Mouse (Mus musculus): ENCODE results near the gene Atg13. TPM values are rescaled to one million over a fixed set of nuclear protein-coding genes. Genes with fewer than 3 reads are reported as not detected.

Gene Atg13
- total and polyA plus RNA-seq, 2 experiments, result 10.3 to 33.6 TPM

GRCm38 (mm10) chr2:91723382-91723781 lies 13.0 kb upstream of the Atg13 start:
- H3K27me3 ChIP-seq (ENCODE audit: control insufficient read depth, insufficient read depth, low read length), result no peaks in the 10 kb centered on the region
- no peak overlapping the region for H3K9ac ChIP-seq (ENCODE audit: low read depth, low read length)
- peaks cover 2% of the 10 kb centered on the region; the same call in 1 of the 2 replicates for H3K4me1 ChIP-seq (ENCODE audit: control insufficient read depth, insufficient read depth, low read length)
- no peaks in the 10 kb centered on the region; the same call in 1 of the 2 replicates for H3K79me2 ChIP-seq (ENCODE audit: control insufficient read depth, insufficient read depth, low read length)
- H3K36me3 ChIP-seq (ENCODE audit: control insufficient read depth, insufficient read depth, low read length), result peaks cover 2% of the 10 kb centered on the region; the same call in 1 of the 2 replicates
- no peak for DNase-seq (ENCODE audit: extremely low read depth, low read depth, low spot score)
- no peak overlapping the region for H3K27ac ChIP-seq (replicated peaks; ENCODE audit: insufficient read depth, low read depth, low read length)
- 77% methylated on average over 4 of the region's 4 CpGs for WGBS
- TF ChIP-seq CTCF (IDR thresholded peaks at IDR 0.05; ENCODE audit: low read depth, low read length) (no peak), POLR2A (IDR thresholded peaks at IDR 0.05; ENCODE audit: extremely low read depth, insufficient read depth, low read length) (no peak)
- no peak overlapping the region for H3K4me3 ChIP-seq (ENCODE audit: insufficient read depth, low read depth, low read length)

DNA sequence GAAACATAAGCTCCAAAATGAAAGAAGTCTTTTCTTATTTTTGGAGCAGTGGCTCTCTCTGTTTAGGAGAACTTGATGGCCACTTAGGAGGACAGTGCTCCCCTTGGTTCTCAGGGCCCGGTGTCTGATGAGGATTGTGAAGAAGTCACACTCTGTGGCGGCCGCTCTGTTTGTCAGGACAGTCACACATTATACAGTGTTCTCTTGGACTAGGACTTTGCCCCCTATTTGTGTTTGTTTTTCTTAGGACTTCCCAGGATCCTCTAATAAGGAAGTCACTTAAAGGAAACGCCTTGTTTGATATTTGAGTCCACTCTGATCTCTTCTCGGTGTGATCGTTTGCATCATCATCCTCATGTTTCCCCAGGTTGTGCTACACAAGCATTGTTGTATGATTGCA lies 7.9 kb upstream of the Atg13 start:
- Histone ChIP-seq H3K79me2 (ENCODE audit: control insufficient read depth, insufficient read depth, low read length) (no peaks in the 10 kb centered on the region; the same call in 1 of the 2 replicates), H3K27me3 (ENCODE audit: control insufficient read depth, insufficient read depth, low read length) (no peaks in the 10 kb centered on the region), H3K9ac (ENCODE audit: low read depth, low read length) (peak overlapping the region; percentile 39; the same call in 1 of the 2 replicates), H3K36me3 (ENCODE audit: control insufficient read depth, insufficient read depth, low read length) (peaks cover 2% of the 10 kb centered on the region), H3K4me1 (ENCODE audit: control insufficient read depth, insufficient read depth, low read length) (peaks cover 5% of the 10 kb centered on the region; the same call in 1 of the 2 replicates), H3K4me3 (ENCODE audit: insufficient read depth, low read depth, low read length) (no peak overlapping the region), H3K27ac (replicated peaks; ENCODE audit: insufficient read depth, low read depth, low read length) (peak overlapping the region; percentile 75)
- WGBS, result 27% methylated on average over 6 of the region's 6 CpGs
- no peak for TF ChIP-seq CTCF (IDR thresholded peaks at IDR 0.05; ENCODE audit: low read depth, low read length)
- TF ChIP-seq POLR2A (IDR thresholded peaks at IDR 0.05; ENCODE audit: extremely low read depth, insufficient read depth, low read length), result 0 out of 2 replicates have a peak, but pooled peaks have one; percentile 18
- peak; percentile 91 for DNase-seq (ENCODE audit: extremely low read depth, low read depth, low spot score)

DNA sequence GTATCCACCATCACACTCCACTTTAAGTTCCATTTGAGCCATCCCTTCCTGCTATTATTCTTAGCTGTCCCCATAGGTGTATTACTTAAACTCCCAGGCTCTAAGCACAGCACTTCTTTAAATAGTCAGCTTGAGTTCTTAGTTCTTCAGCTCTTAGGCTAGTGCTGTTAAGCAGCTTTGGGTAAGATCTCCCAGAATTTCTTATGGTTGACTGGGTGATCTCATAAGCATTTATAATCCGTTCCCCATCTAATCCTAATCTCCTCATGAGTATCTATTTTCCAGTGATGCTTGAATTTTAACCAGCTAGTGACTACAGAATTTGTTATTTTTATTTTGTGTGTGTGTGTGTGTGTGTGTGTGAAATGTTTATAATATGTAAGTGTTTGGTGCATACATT lies 4.5 kb upstream of the Atg13 start:
- Histone ChIP-seq H3K4me1 (ENCODE audit: control insufficient read depth, insufficient read depth, low read length) (peaks cover 7% of the 10 kb centered on the region; the same call in 1 of the 2 replicates), H3K27ac (replicated peaks; ENCODE audit: insufficient read depth, low read depth, low read length) (no peak overlapping the region), H3K79me2 (ENCODE audit: control insufficient read depth, insufficient read depth, low read length) (peaks cover 8% of the 10 kb centered on the region; the same call in 1 of the 2 replicates), H3K36me3 (ENCODE audit: control insufficient read depth, insufficient read depth, low read length) (no peaks in the 10 kb centered on the region; the same call in 1 of the 2 replicates), H3K27me3 (ENCODE audit: control insufficient read depth, insufficient read depth, low read length) (no peaks in the 10 kb centered on the region), H3K9ac (ENCODE audit: low read depth, low read length) (no peak overlapping the region), H3K4me3 (ENCODE audit: insufficient read depth, low read depth, low read length) (no peak overlapping the region)
- no peak for TF ChIP-seq POLR2A (IDR thresholded peaks at IDR 0.05; ENCODE audit: extremely low read depth, insufficient read depth, low read length)
- no peak for TF ChIP-seq CTCF (IDR thresholded peaks at IDR 0.05; ENCODE audit: low read depth, low read length)
- 84% methylated on average over 1 of the region's 1 CpGs for WGBS
- no peak for DNase-seq (ENCODE audit: extremely low read depth, low read depth, low spot score)

DNA sequence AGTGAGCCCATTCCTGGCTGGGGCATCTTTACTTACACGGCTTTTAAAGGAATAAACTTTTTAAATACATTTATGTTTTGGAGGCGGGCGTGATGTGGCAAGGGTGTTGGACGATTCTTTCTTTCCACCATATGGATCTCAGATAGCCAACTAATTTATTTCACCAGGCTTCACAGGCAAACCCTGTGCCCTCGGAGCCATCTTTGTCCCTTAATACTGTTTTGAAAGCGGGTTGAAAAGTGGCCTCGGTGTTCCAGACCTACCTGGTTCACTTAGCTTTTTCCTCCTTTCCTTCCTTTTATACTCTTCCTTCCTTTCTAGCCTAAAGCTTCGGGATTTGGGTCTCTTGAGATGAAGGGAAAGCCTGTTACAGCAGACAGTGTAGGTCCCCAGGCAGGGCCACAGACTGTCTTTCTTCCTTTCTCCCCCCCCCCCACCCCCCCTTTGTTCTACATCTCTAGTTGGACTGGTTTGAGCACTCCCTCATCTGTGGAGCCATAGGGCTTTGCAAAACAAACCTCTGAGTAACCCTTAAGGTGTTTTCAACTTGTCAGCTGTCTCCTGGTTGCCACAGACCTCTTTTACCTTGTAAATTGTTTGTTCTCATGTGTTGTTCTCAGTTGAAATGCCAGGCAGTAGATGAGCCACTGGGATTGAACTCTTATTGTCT lies 1.0 kb upstream of the Atg13 start:
- no peaks in the 10 kb centered on the region for H3K27me3 ChIP-seq (ENCODE audit: control insufficient read depth, insufficient read depth, low read length)
- under 1% methylated on average over 8 of the region's 8 CpGs for WGBS
- H3K79me2 ChIP-seq (ENCODE audit: control insufficient read depth, insufficient read depth, low read length), result peaks cover 14% of the 10 kb centered on the region; the same call in 1 of the 2 replicates
- H3K4me1 ChIP-seq (ENCODE audit: control insufficient read depth, insufficient read depth, low read length), result peaks cover 8% of the 10 kb centered on the region
- peak; percentile 30 for DNase-seq (ENCODE audit: extremely low read depth, low read depth, low spot score)
- TF ChIP-seq POLR2A (IDR thresholded peaks at IDR 0.05; ENCODE audit: extremely low read depth, insufficient read depth, low read length) (no peak), CTCF (IDR thresholded peaks at IDR 0.05; ENCODE audit: low read depth, low read length) (no peak)
- H3K27ac ChIP-seq (replicated peaks; ENCODE audit: insufficient read depth, low read depth, low read length), result peak overlapping the region; percentile 94
- H3K36me3 ChIP-seq (ENCODE audit: control insufficient read depth, insufficient read depth, low read length), result no peaks in the 10 kb centered on the region; the same call in 1 of the 2 replicates
- H3K9ac ChIP-seq (ENCODE audit: low read depth, low read length), result peak overlapping the region; percentile 91
- H3K4me3 ChIP-seq (ENCODE audit: insufficient read depth, low read depth, low read length), result peak overlapping the region; percentile 76

DNA sequence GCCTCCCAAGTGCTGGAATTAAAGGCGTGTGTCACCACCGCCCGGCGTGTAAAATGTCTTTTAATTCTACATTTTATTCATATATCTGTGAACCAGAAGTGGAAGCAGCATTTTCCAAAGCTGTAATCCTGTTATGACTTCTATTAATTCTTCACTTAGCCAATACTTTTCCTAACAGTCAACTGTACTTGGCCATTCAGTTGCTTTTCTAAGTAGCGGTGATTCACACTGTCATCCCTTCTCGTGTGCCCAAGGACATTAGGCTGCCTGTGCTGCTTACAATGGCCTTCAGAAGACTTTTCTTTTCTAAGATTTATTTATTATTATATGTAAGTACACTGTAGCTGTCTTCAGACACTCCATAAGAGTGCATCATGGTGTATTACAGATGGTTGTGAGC lies 2.0 kb downstream of the Atg13 start:
- Histone ChIP-seq H3K9ac (ENCODE audit: low read depth, low read length) (no peak overlapping the region), H3K4me1 (ENCODE audit: control insufficient read depth, insufficient read depth, low read length) (peaks cover 8% of the 10 kb centered on the region), H3K27ac (replicated peaks; ENCODE audit: insufficient read depth, low read depth, low read length) (no peak overlapping the region), H3K36me3 (ENCODE audit: control insufficient read depth, insufficient read depth, low read length) (peaks cover 11% of the 10 kb centered on the region; the same call in 1 of the 2 replicates), H3K27me3 (ENCODE audit: control insufficient read depth, insufficient read depth, low read length) (no peaks in the 10 kb centered on the region), H3K79me2 (ENCODE audit: control insufficient read depth, insufficient read depth, low read length) (peaks cover 17% of the 10 kb centered on the region; the same call in 1 of the 2 replicates), H3K4me3 (ENCODE audit: insufficient read depth, low read depth, low read length) (no peak overlapping the region)
- DNase-seq (ENCODE audit: extremely low read depth, low read depth, low spot score), result no peak
- TF ChIP-seq CTCF (IDR thresholded peaks at IDR 0.05; ENCODE audit: low read depth, low read length) (no peak), POLR2A (IDR thresholded peaks at IDR 0.05; ENCODE audit: extremely low read depth, insufficient read depth, low read length) (no peak)
- 90% methylated on average over 6 of the region's 6 CpGs for WGBS

GRCm38 (mm10) chr2:91706456-91706855 lies 3.9 kb downstream of the Atg13 start:
- Histone ChIP-seq H3K4me3 (ENCODE audit: insufficient read depth, low read depth, low read length) (no peak overlapping the region), H3K9ac (ENCODE audit: low read depth, low read length) (no peak overlapping the region), H3K79me2 (ENCODE audit: control insufficient read depth, insufficient read depth, low read length) (peaks cover 11% of the 10 kb centered on the region; the same call in 1 of the 2 replicates), H3K27ac (replicated peaks; ENCODE audit: insufficient read depth, low read depth, low read length) (no peak overlapping the region), H3K27me3 (ENCODE audit: control insufficient read depth, insufficient read depth, low read length) (no peaks in the 10 kb centered on the region), H3K36me3 (ENCODE audit: control insufficient read depth, insufficient read depth, low read length) (peaks cover 11% of the 10 kb centered on the region; the same call in 1 of the 2 replicates), H3K4me1 (ENCODE audit: control insufficient read depth, insufficient read depth, low read length) (peaks cover 8% of the 10 kb centered on the region)
- TF ChIP-seq POLR2A (IDR thresholded peaks at IDR 0.05; ENCODE audit: extremely low read depth, insufficient read depth, low read length) (no peak), CTCF (IDR thresholded peaks at IDR 0.05; ENCODE audit: low read depth, low read length) (no peak)
- DNase-seq (ENCODE audit: extremely low read depth, low read depth, low spot score), result no peak

Measured in liver, adult 2 months (tissue).